Mouse (Mus musculus) hindbrain, embryonic 12.5 days (tissue): ENCODE data around the gene Glt28d2. TPM values are rescaled to one million over a fixed set of nuclear protein-coding genes. Genes with fewer than 3 reads are reported as not detected.

Source experiments
- polyA plus RNA-seq: library from polyadenylated mRNA; unstranded; fragments of >200 nt; fragmentation: Nextera tagmentation; extraction: Ambion mirVana; gene quantifications from 2 replicates; pipeline ENCODE4 v1.2.1, GENCODE M21; 2016

Gene Glt28d2
- polyA plus RNA-seq, 1 experiment from 2014 or later: 0.50 TPM

Other genes with a start within 250 kb of the Glt28d2 start
- 1.6 and 1.7 TPM in 2 replicates for gene Fam160a1, start 70.2 kb downstream of the Glt28d2 start, polyA plus RNA-seq
- 1.4 and 3.3 TPM in 2 replicates for gene Gm37240, start within 50 bp of the Glt28d2 start, polyA plus RNA-seq
- gene Sh3d19, start 83.6 kb upstream of the Glt28d2 start, polyA plus RNA-seq: 13.9 and 15.4 TPM in 2 replicates
- gene Prss48, start 115.0 kb upstream of the Glt28d2 start, polyA plus RNA-seq: not detected in 2 replicates